In genomic region chr5:99214400-99214799, GRCm38 (mm10) we compare ENCODE assay signal across 13 mouse cellular contexts.
DNase-seq lines count a peak whose midpoint lies in the region; ATAC-seq and TF ChIP-seq lines count a peak whose summit lies in the region.
"Had no signal": no experiment of that assay in that cellular context is flagged by ENCODE, and none has a peak within 500 bp of the region (broad histone marks: within the 10 kb centered on the region; RNA-seq: fewer than 3 reads in every experiment).

No protein-coding gene starts in this region.

- no peak overlapping the region for H3K27ac ChIP-seq in midbrain, embryonic 10.5 days (replicated peaks)
- H3K27ac ChIP-seq: kidney, embryonic 15.5 days; limb, embryonic 15.5 days; midbrain, embryonic 15.5 days had no signal

- no peaks in the 10 kb centered on the region for H3K27me3 ChIP-seq in myocyte (ENCODE audit: control insufficient read depth, insufficient read depth, insufficient read length)
- H3K27me3 ChIP-seq in midbrain, embryonic 10.5 days (ENCODE audit: low read depth, poor library complexity, severe bottlenecking), result no peaks in the 10 kb centered on the region
- H3K27me3 ChIP-seq: forebrain, embryonic 15.5 days; kidney, embryonic 15.5 days; limb, embryonic 15.5 days; midbrain, embryonic 15.5 days had no signal

- no peak for TF ChIP-seq POLR2A in lung, adult 2 months (IDR thresholded peaks at IDR 0.05; ENCODE audit: borderline replicate concordance, extremely low read depth, low read depth, low read length)
- TF ChIP-seq POLR2A in myocyte (IDR thresholded peaks at IDR 0.05; ENCODE audit: insufficient read length, low read depth), result no peak

- no peaks in the 10 kb centered on the region for H3K79me2 ChIP-seq in myocyte (ENCODE audit: control insufficient read depth, insufficient read depth)

- no peaks in the 10 kb centered on the region for H3K4me1 ChIP-seq in lung, adult 2 months (ENCODE audit: control insufficient read depth, insufficient read depth, low read length)
- peaks cover 14% of the 10 kb centered on the region; the same call in 1 of the 2 replicates for H3K4me1 ChIP-seq in midbrain, embryonic 10.5 days
- H3K4me1 ChIP-seq: kidney, embryonic 15.5 days; midbrain, embryonic 15.5 days had no signal

- H3ac ChIP-seq in myocyte (ENCODE audit: control insufficient read depth, insufficient read length), result no peak overlapping the region

- no peaks in the 10 kb centered on the region for H3K9me3 ChIP-seq in midbrain, embryonic 10.5 days (replicated peaks)
- H3K9me3 ChIP-seq: forebrain, embryonic 15.5 days; kidney, embryonic 15.5 days; limb, embryonic 15.5 days; midbrain, embryonic 15.5 days had no signal

- TF ChIP-seq CTCF in lung, adult 2 months (IDR thresholded peaks at IDR 0.05; ENCODE audit: insufficient read depth, low read length), result no peak

- peak; percentile 93 for DNase-seq in heart, adult 11 months
- DNase-seq in heart, postnatal 36 days, result no peak
- DNase-seq in lung, adult 18-20 months, result peak; percentile 37 to 44
- no peak for DNase-seq in lung, adult 2 months
- DNase-seq in yolk sac, embryonic 10.5 days (ENCODE audit: low spot score), result no peak
- DNase-seq in midbrain, embryonic 10.5 days (ENCODE audit: low spot score), result no peak

- 59% methylated on average over 6 of the region's 6 CpGs for WGBS in lung, adult 2 months
- 93% methylated on average over 6 of the region's 6 CpGs for WGBS in midbrain, embryonic 10.5 days

- H3K36me3 ChIP-seq in myocyte (ENCODE audit: control insufficient read depth, insufficient read depth), result no peaks in the 10 kb centered on the region
- peaks cover 30% of the 10 kb centered on the region for H3K36me3 ChIP-seq in midbrain, embryonic 10.5 days

- H3K4me3 ChIP-seq in lung, adult 2 months (replicated peaks; ENCODE audit: extremely low read depth, low read depth, low read length), result no peak overlapping the region
- no peak overlapping the region for H3K4me3 ChIP-seq in myocyte
- no peak overlapping the region for H3K4me3 ChIP-seq in midbrain, embryonic 10.5 days
- H3K4me3 ChIP-seq: forebrain, embryonic 15.5 days; kidney, embryonic 15.5 days; limb, embryonic 15.5 days; midbrain, embryonic 15.5 days had no signal

- intact Hi-C loops in heart, postnatal 36 days (cut with DNase I), result no loop called here

- peak; percentile 98 for ATAC-seq in granulocyte monocyte progenitor cell, adult 5-6 weeks (replicated peaks; ENCODE audit: poor library complexity, severe bottlenecking)
- ATAC-seq: activated CD4-positive, CD25-positive, alpha-beta regulatory T cell, adult 4 months; midbrain, embryonic 15.5 days had no signal

- peak overlapping the region; percentile 66 for H3K4me2 ChIP-seq in myocyte (ENCODE audit: low read depth)
- H3K4me2 ChIP-seq: forebrain, embryonic 15.5 days; kidney, embryonic 15.5 days; limb, embryonic 15.5 days; midbrain, embryonic 15.5 days had no signal

TF ChIP-seq in myocyte, 11 proteins besides CTCF, POLR2A, EP300 and RAD21:
- TF ChIP-seq CEBPB (IDR thresholded peaks at IDR 0.05; ENCODE audit: insufficient read depth, poor library complexity, severe bottlenecking) (peak; percentile 98), REST (IDR thresholded peaks at IDR 0.05; ENCODE audit: insufficient read depth, insufficient read length) (no peak), MYOD1 (IDR thresholded peaks at IDR 0.05; ENCODE audit: control insufficient read depth in 1 of 3, insufficient read length in 2 of 3, low read depth in 2 of 3) (peak in 1 of 3 experiments; percentile 32)
TF ChIP-seq in myocyte: peak in this region for 2.

Comparison
In these comparisons a context has a peak if more than half of its experiments do, and no peak if none do; other contexts are left out.
1. DNase-seq: peak in heart, adult 11 months (single experiment) and lung, adult 18-20 months (2 of 2); none in heart, postnatal 36 days (0 of 2), lung, adult 2 months (single experiment), yolk sac, embryonic 10.5 days (single experiment) and midbrain, embryonic 10.5 days (single experiment).